Mouse (Mus musculus) layer of hippocampus, adult 2 months (tissue): ENCODE measurements around the gene Usp46. TPM values are rescaled to one million over a fixed set of nuclear protein-coding genes. Genes with fewer than 3 reads are reported as not detected.
A peak's percentile ranks its signal among the peaks of the same experiment; 100 is the strongest.
"Not testable (repeated sequence)": the region's sequence is repeated elsewhere in the genome, so short reads cannot be mapped to it uniquely, and the experiment has no call there.

Experiments used
- DNase-seq, 2 experiments: peaks; one replicate each; pipeline ENCODE4 v3.0.0; 2022; ENCODE audit warnings: low spot score in 2 of 2
- H3K27ac ChIP-seq: fragments of 200-600 bp; 2 replicates; pipeline ENCODE4 v1.8.1; 2022
- H3K4me3 ChIP-seq: fragments of 200-600 bp; 2 replicates; pipeline ENCODE4 v1.8.1; 2022; ENCODE audit warnings: mild to moderate bottlenecking
- CTCF ChIP-seq: fragments of 200-600 bp; conservative IDR thresholded peaks from 2 replicates; pipeline ENCODE4 v1.8.1; 2022; ENCODE audit warnings: antibody characterized with exemption, mild to moderate bottlenecking, moderate library complexity
- total RNA-seq, 2 experiments: library from RNA; stranded (reverse); gene quantifications; 2 replicates each; pipeline ENCODE4 v1.2.3; 2021

Gene Usp46
- total RNA-seq, 2 experiments from 2014 or later: 135 to 138 TPM

DNA sequence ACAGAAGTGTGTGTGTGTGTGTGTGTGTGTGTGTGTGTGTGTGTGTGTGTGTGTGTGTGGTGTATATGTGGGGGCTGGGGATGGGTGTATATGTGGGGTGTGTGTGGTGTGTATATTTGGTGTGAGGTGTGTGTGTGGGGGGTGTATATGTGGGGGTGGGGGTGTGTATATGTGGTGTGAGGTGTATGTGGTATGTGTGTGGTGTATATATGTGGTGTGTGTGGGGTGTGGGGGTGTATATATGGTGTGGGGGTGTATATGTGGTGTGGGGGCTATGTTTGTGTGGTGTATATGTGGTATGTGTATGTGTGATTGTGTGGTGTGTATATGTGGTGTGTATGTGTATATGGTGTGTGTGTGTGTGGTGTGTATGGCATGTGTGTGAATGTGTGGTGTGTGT is 73.4 kb downstream of the Usp46 start:
- no peak for DNase-seq
- TF ChIP-seq CTCF: no peak
- Histone ChIP-seq H3K4me3 (no peak overlapping the region), H3K27ac (no peak overlapping the region)

DNA sequence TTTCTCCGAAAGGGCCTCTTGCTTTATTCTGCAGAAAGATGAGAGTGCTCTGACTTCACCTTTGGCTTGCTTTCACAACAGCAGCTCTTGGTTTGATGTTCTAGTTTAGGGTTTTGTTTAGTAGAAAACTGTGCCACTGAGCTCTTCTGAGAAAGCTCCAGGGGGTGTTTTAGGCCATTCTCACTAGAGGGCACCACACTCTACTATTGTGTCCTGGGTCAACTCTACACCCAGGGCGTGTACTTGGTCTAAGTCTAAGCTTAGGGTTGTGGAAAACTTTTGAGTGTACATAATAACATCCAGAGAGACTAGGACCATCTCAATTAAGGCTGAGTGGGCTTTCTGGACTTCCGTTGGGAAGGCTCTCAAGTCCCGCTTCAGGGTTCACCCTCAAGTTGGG is 74.7 kb downstream of the Usp46 start:
- H3K27ac ChIP-seq: no peak overlapping the region
- peak; percentile 78 for TF ChIP-seq CTCF
- DNase-seq: peak in 1 of 2 experiments; percentile 14
- no peak overlapping the region for H3K4me3 ChIP-seq

DNA sequence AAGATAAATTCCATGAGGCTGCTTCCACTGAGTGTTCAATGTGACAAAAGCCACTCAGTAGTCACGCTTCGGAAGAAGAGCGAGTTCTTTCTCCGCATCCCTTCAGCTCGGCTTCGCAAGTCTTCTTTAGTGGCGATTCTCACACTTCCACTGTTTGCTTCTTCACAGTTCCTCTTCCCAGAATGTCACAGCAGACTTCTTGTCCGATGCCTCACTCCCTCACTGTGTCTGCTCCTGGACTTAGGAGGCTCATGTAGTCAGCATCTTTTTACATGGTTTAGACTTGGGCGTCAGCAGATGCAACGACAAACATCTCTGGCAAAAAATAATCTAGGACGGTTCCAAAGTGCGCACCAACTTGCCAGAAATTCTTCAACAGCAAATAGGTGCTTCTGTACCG is 75.9 kb downstream of the Usp46 start:
- Histone ChIP-seq H3K27ac (no peak overlapping the region), H3K4me3 (no peak overlapping the region)
- DNase-seq: no peak
- no peak for TF ChIP-seq CTCF

DNA sequence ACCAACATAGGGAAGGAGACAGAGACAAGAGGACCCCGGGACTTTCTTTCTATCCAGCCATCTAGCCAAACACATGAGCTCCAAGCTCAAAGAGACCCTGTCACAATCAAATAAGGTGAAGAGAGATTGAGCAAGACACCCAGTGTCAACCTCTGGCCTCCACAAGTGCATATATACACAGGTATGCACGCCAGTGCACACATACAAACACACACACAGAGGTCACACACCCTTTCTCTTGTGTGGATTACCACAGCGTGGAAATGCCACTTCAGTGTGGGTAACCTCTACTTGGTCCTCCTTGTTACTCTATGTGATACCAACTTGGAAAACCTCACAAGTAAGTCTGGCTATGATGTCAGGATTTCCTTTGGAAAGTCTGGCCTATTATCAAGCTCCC is 78.7 kb downstream of the Usp46 start:
- H3K4me3 ChIP-seq: no peak overlapping the region
- no peak for TF ChIP-seq CTCF
- H3K27ac ChIP-seq: no peak overlapping the region
- no peak for DNase-seq

DNA sequence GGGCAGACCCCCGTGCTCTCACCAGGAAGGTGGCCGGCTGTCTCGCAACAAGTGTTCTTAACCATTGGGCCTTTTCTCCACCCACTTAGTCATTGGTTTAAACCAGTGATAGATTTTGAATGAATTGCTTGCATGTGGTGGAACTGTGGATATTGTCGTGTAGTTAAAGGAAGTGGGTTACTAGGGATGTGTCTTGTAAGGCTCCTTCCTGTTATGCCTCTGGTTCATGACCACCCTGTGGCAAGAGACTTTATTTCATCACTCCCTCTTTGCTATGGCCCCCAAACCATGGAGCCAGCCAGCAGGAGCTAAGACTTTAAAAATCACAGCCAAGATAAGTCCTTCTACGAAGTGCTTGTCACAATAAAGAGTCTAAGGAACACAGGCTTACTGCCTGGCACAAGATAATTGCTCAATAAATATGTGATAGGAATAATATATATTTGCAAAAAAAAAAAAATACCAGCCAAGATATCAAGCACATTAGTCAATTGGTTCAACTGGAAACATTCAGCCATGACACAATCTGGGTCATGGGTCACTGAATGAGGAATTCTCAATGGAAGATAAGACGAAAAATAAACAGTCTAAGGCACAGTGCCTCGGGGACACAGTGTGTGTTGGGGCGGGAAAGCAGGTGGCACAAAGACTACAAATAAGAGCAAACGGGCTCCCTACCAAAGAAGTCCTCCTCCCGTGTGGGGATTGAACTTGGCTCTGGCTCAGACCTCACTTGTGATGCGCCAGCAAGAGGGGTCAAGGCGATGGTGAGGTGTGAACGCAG is 80.3 kb downstream of the Usp46 start:
- Histone ChIP-seq H3K27ac (no peak overlapping the region), H3K4me3 (no peak overlapping the region)
- no peak for DNase-seq
- TF ChIP-seq CTCF: no peak

DNA sequence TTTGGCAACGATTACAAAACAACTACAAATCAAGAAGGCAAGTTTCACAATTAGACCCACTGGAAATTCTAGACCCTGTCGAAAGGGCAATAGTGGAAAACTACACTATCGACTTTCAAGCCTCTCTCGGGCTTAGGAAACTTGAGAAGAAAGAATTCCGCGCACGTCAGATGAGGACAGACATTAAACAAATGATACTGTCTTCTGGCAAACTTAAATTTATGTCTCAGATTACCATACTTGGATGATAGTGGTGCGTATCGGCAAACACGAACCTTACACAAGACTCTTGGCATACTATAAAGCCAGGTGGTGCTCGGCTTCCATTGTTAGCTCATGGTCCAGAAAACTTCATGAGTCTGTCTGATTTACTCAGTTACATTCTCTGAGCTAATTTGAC is 90.8 kb downstream of the Usp46 start:
- no peak for DNase-seq
- H3K27ac ChIP-seq: no peak overlapping the region
- TF ChIP-seq CTCF: no peak

DNA sequence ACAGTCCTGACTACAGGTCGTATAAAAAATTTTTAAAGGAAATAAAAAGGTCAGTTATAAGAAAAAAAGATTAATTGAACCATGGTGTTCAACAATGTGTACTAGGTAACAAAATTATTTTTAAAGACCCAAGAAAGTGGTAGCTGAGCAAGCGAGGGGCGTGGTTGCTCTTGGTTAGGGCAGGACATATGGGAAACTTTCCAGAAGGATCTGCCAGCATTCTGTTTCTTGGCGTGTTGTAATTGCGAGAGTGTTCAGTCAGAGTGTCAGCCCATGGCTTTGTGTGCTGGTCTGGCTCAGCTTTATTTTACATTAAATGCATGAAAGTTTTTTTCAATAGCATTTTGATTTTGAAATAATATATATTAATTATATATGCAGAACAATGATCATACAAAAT is 96.5 kb downstream of the Usp46 start:
- no peak overlapping the region for H3K4me3 ChIP-seq
- TF ChIP-seq CTCF: no peak
- H3K27ac ChIP-seq: no peak overlapping the region
- DNase-seq: no peak

More for the DNA sequence above, 90.8 kb downstream of the Usp46 start:
- H3K4me3 ChIP-seq: no peak overlapping the region

DNA sequence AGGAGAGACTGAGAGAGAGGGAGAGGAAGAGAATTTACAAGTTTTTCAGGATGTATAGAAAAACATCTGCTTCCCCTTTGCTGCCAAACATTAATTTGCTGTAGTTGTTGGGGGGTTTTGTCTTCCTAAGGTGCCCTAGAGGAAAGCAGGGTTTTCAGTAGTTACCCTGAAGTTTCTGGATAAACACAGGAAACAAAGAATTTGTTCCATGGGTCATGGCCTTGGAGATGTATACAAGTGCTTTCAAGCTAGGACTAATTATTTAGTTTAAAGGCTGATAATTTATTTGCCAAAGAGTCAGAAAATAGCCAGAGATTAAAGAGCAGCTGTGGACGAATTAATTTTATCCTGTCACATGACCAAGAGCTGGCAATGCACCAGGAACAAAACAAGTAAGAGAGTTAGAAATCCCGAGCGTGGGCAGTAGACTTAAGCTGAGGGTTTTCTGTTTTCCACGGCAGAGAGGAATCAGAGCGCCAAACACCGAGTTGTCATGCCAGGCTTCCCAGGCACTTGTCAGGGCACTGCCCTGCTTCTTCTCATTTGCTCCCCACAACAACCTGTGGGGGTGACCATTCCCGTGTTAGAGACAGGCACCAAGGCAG is 98.1 kb downstream of the Usp46 start:
- no peak overlapping the region; the same call in 1 of the 2 replicates for H3K27ac ChIP-seq
- peak; percentile 25 to 43 for DNase-seq
- no peak overlapping the region for H3K4me3 ChIP-seq
- no peak for TF ChIP-seq CTCF

DNA sequence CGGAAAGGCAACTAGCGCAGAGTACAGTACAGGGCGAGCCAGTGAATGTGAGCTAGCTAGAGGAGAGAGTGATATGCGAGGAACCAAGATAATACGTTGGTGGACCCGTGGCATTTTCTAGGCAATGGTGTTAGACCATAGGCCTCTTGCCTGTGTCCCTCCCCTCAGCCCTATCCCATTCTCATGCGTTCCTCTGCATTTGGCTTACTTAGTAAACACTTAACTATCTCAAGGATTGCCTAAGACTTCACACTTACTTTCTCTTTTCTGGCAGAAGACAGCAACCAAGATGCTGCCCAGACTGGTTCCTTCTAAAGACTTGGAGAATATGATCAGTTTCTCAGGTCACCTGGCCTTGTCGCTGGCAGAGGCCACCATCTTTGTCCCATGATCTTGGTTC is 98.9 kb downstream of the Usp46 start:
- no peak overlapping the region for H3K4me3 ChIP-seq
- DNase-seq: no peak
- H3K27ac ChIP-seq: no peak overlapping the region
- no peak for TF ChIP-seq CTCF

DNA sequence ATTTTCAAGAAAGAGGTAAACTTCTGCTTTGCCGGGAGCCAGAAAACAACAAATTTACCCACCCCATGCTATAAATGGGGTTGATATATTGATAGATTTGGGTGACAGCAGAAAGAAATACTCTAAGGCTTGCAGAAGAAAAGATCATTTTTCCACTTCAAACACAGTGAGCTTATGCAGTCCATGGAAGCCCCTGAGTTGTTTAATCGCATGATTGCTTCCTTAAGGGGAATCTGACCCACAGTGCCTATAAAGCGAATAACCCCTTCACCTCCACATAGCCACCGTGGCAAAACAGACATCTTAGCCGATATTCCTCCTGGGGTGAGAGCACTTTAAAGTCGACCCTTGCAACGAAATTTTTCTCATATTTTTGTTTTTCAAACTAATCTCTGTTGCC is 108.5 kb downstream of the Usp46 start:
- H3K4me3 ChIP-seq: no peak overlapping the region
- no peak for TF ChIP-seq CTCF
- no peak overlapping the region for H3K27ac ChIP-seq
- no peak for DNase-seq

DNA sequence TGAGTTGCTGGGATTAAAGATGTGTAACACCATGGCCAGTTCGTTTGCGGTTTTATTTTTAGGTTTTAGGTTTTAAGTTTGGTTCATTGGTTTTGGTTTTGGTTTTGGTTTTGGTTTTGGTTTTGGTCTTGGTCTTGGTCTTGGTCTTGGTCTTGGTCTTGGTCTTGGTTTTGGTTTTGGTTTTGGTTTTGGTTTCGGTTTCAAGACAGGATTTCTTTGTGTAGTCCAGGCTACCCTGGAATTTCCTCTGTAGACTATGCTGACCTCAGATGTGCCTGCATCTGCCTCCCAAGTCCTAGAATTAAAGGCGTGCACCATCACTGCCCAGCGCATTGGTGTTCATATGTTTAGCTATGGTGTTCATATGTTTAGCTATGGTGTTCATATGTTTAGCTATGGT is 109.6 kb downstream of the Usp46 start:
- not testable (repeated sequence) for DNase-seq, H3K27ac ChIP-seq, H3K4me3 ChIP-seq

DNA sequence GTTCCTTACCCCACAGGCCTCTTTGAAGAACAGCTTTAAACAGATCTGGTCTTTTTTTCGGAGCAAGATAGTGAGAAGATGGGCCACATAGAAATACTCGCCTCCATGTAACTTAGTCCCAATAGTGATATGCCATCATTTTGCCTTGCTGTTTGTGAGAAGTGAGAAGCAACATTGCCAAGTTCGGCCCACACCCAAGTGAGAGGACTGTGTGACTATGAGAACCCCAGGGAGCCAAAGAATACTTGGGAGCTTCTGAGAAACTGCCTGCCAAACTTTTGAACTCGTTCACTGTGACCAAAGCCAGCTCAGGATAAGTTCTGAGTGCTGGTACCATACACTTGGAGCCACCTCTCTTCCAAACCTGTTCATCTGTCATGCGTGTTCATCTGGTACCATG is 110.1 kb downstream of the Usp46 start:
- no peak for TF ChIP-seq CTCF
- no peak for DNase-seq
- Histone ChIP-seq H3K4me3 (no peak overlapping the region), H3K27ac (no peak overlapping the region)

DNA sequence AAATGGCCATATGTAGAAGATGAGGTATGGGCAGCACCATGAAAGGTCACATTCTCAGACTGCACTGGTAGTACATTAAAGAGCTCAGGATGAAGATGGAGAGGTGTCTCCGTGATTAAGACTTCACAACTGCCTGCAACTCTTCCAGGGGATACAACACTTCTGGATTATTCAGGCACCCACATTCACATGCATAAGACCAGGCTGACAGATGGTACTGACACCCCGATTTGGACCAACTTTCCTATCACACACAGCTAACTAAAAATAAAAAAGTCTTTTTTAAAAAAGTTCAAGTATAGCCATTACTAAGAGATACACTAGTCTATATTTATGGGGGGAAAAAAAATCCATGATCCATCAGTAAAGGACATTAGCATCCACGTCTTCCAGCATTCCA is 112.5 kb downstream of the Usp46 start:
- no peak for TF ChIP-seq CTCF
- DNase-seq: no peak
- Histone ChIP-seq H3K4me3 (no peak overlapping the region), H3K27ac (no peak overlapping the region)

DNA sequence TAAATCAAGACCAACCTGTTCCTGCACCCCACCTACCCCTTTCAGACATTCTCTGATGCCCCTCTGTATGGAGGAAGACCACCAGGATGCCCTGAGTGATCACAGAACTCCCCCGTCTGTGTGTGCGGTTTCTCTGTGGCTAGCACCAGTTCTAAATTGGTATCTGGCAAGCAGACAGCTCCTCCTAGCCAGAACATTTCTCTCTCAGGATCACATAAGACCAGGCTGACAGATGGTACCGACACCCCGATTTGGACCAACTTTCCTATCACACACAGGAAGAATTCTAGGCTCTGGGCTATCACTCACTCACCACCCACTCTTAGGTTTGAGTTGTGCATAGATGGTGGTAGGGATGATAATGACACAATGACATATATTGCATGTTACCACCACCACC is 113.2 kb downstream of the Usp46 start:
- peak in 1 of 2 experiments; percentile 11 for DNase-seq
- Histone ChIP-seq H3K27ac (no peak overlapping the region), H3K4me3 (no peak overlapping the region)
- TF ChIP-seq CTCF: no peak
